In genomic region chr10:39369977-39370785, GRCm38 (mm10) we compare ENCODE assay signal across 8 mouse cellular contexts. TPM values are rescaled to one million over a fixed set of nuclear protein-coding genes. Genes with fewer than 3 reads are reported as not detected.
DNase-seq lines count a peak whose midpoint lies in the region; ATAC-seq and TF ChIP-seq lines count a peak whose summit lies in the region.

No protein-coding gene starts in this region.

- peak; percentile 77 for DNase-seq in CD4-positive helper T cell, adult 2 months (ENCODE audit: low read depth, low spot score)
- DNase-seq in T-cell, adult 2 months (ENCODE audit: low spot score), result peak; percentile 53
- peak; percentile 71 to 75 for DNase-seq in heart, adult 2 months
- DNase-seq in kidney, adult 11 months, result peak; percentile 6
- peak; percentile 72 for DNase-seq in neural tube, embryonic 10.5 days (ENCODE audit: extremely low spot score, low spot score)
- DNase-seq in thymus, postnatal 4 days, result peak; percentile 67

- no peaks in the 10 kb centered on the region for H3K9me3 ChIP-seq in liver, embryonic 12.5 days (replicated peaks)

- intact Hi-C loops in heart, adult 2 months (cut with DNase I), result loop anchor here (2.0 to 5.0 kb wide), 8 partner anchors 33 to 199 kb away; no protein-coding TSS in a partner anchor

- peaks cover 3% of the 10 kb centered on the region; the same call in 1 of the 2 replicates for H3K79me2 ChIP-seq in heart, adult 2 months (replicated peaks; ENCODE audit: control insufficient read depth, insufficient read depth, low read length)

- H3K4me2 ChIP-seq in liver, embryonic 12.5 days, result peak overlapping the region; percentile 98

- no peaks in the 10 kb centered on the region for H3K27me3 ChIP-seq in heart, adult 2 months (ENCODE audit: control insufficient read depth, insufficient read depth, low read length)
- no peaks in the 10 kb centered on the region for H3K27me3 ChIP-seq in liver, embryonic 12.5 days (replicated peaks)

- H3K4me3 ChIP-seq in cortical plate, adult 2 months (ENCODE audit: insufficient read depth, low read length), result peak overlapping the region; percentile 94
- peak overlapping the region; percentile 93 for H3K4me3 ChIP-seq in heart, adult 2 months
- H3K4me3 ChIP-seq in liver, embryonic 12.5 days, result peak overlapping the region; percentile 92

- TF ChIP-seq POLR2A in cortical plate, adult 2 months (IDR thresholded peaks at IDR 0.05; ENCODE audit: extremely low read depth, insufficient read depth, low read length), result no peak
- no peak for TF ChIP-seq POLR2A in heart, adult 2 months (IDR thresholded peaks at IDR 0.05; ENCODE audit: insufficient read depth, low read depth, low read length)

- H3K4me1 ChIP-seq in cortical plate, adult 2 months (ENCODE audit: control insufficient read depth, insufficient read depth, low read length), result peaks cover 6% of the 10 kb centered on the region; the same call in 1 of the 2 replicates
- peaks cover 11% of the 10 kb centered on the region for H3K4me1 ChIP-seq in heart, adult 2 months (ENCODE audit: control insufficient read depth, insufficient read depth, low read length)
- peaks cover 61% of the 10 kb centered on the region for H3K4me1 ChIP-seq in liver, embryonic 12.5 days

- no peak for TF ChIP-seq CTCF in cortical plate, adult 2 months (IDR thresholded peaks at IDR 0.05; ENCODE audit: extremely low read depth, insufficient read depth, low read length)
- no peak for TF ChIP-seq CTCF in heart, adult 2 months (IDR thresholded peaks at IDR 0.05)

- WGBS in heart, adult 2 months, result 1% methylated on average over 63 of the region's 68 CpGs
- under 1% methylated on average over 40 of the region's 68 CpGs for WGBS in liver, embryonic 12.5 days (ENCODE audit: insufficient replicate concordance)

- peak overlapping the region; percentile 40; the same call in 1 of the 2 replicates for H3K27ac ChIP-seq in cortical plate, adult 2 months (ENCODE audit: insufficient read depth, low read length)
- peak overlapping the region; percentile 96 for H3K27ac ChIP-seq in heart, adult 2 months
- peak overlapping the region; percentile 88 for H3K27ac ChIP-seq in liver, embryonic 12.5 days

- 0 out of 2 replicates have a peak, but pooled peaks have one; percentile 10 for TF ChIP-seq EP300 in heart, adult 2 months (IDR thresholded peaks at IDR 0.05; ENCODE audit: insufficient read depth, low read depth, low read length)

- peak; percentile 60 for ATAC-seq in liver, embryonic 12.5 days

- H3K9ac ChIP-seq in heart, adult 2 months (ENCODE audit: low read depth, low read length), result peak overlapping the region; percentile 87
- H3K9ac ChIP-seq in liver, embryonic 12.5 days, result peak overlapping the region; percentile 90

- peaks cover 18% of the 10 kb centered on the region for H3K36me3 ChIP-seq in heart, adult 2 months (ENCODE audit: control insufficient read depth, insufficient read depth, low read length)
- no peaks in the 10 kb centered on the region for H3K36me3 ChIP-seq in liver, embryonic 12.5 days

RNA-seq across cellular contexts. Expression of gene Fyn, which starts 1.5 kb away (rescaled TPM):
- polyA plus RNA-seq in cortical plate, adult 2 months (2012; rRNA removed), result 106 and 107 TPM in 2 replicates
- total RNA-seq in heart, adult 2 months (2021), result 10 to 100 TPM; 26.1 to 29.7 TPM
- polyA plus RNA-seq in heart, adult 2 months (2012; rRNA removed), result 23.2 and 36.4 TPM in 2 replicates
- polyA plus RNA-seq in liver, embryonic 12.5 days (2016; fragmentation: Nextera tagmentation; extraction: Ambion mirVana), result 15.1 and 15.7 TPM in 2 replicates

Comparison
In these comparisons a context has a peak if more than half of its experiments do, and no peak if none do; other contexts are left out.
1. Peak in every context shown above with its lines: DNase-seq, ATAC-seq, H3K4me3 ChIP-seq and H3K27ac ChIP-seq.
2. DNase-seq: peak in every context shown above with its lines; median percentile 77 in CD4-positive helper T cell, adult 2 months; 73 in heart, adult 2 months; 72 in neural tube, embryonic 10.5 days; 67 in thymus, postnatal 4 days; 53 in T-cell, adult 2 months; 6 in kidney, adult 11 months.
3. H3K27ac ChIP-seq: peak in every context shown above with its lines; median percentile 96 in heart, adult 2 months; 88 in liver, embryonic 12.5 days; 40 in cortical plate, adult 2 months.